Mouse (Mus musculus) cerebellum, adult 9-11 months (tissue): ENCODE results near the gene Nsmce1.
A peak's percentile ranks its signal among the peaks of the same experiment; 100 is the strongest.

ENCODE experiments used
- DNase-seq: peaks from one replicate; pipeline ENCODE4 v3.0.0; 2022

Gene Nsmce1

GRCm38 (mm10) chr7:125488706-125489105, 2.7 kb downstream of the Nsmce1 start:
- no peak for DNase-seq

GRCm38 (mm10) chr7:125487126-125487525, 4.3 kb downstream of the Nsmce1 start:
- DNase-seq, result no peak

- DNase-seq, result no peak
Observed at GRCm38 (mm10) chr7:125486121-125486630, 5.2 kb downstream of the Nsmce1 start.

GRCm38 (mm10) chr7:125484791-125485190, 6.6 kb downstream of the Nsmce1 start:
- DNase-seq, result no peak

- no peak for DNase-seq
Observed at GRCm38 (mm10) chr7:125482886-125483285, 8.5 kb downstream of the Nsmce1 start.

- no peak for DNase-seq
Observed at GRCm38 (mm10) chr7:125482339-125482738, 9.1 kb downstream of the Nsmce1 start.

- no peak for DNase-seq
Observed at GRCm38 (mm10) chr7:125480518-125480917, 10.9 kb downstream of the Nsmce1 start.

GRCm38 (mm10) chr7:125478391-125478984, 12.9 kb downstream of the Nsmce1 start:
- no peak for DNase-seq

- DNase-seq, result no peak
Observed at GRCm38 (mm10) chr7:125475601-125476251, 15.7 kb downstream of the Nsmce1 start.

- DNase-seq, result no peak
Observed at GRCm38 (mm10) chr7:125474535-125474934, 16.9 kb downstream of the Nsmce1 start.

GRCm38 (mm10) chr7:125471991-125472741, 19.2 kb downstream of the Nsmce1 start:
- DNase-seq, result peak; percentile 74

GRCm38 (mm10) chr7:125470901-125471300, 20.5 kb downstream of the Nsmce1 start:
- no peak for DNase-seq

GRCm38 (mm10) chr7:125469937-125470336, 21.5 kb downstream of the Nsmce1 start:
- DNase-seq, result peak; percentile 49

GRCm38 (mm10) chr7:125462200-125462599, 29.2 kb downstream of the Nsmce1 start:
- no peak for DNase-seq

- no peak for DNase-seq
Observed at GRCm38 (mm10) chr7:125453671-125454070, 37.7 kb downstream of the Nsmce1 start.

GRCm38 (mm10) chr7:125451078-125451477, 40.3 kb downstream of the Nsmce1 start:
- no peak for DNase-seq

- no peak for DNase-seq
Observed at GRCm38 (mm10) chr7:125450678-125451077, 40.7 kb downstream of the Nsmce1 start.

- peak; percentile 94 for DNase-seq
Observed at GRCm38 (mm10) chr7:125444464-125445401, 46.7 kb downstream of the Nsmce1 start, which contains the start of gene Kdm8. TSS of gene Kdm8 (plus strand) at chr7:125444676.

GRCm38 (mm10) chr7:125444076-125444463, 47.3 kb downstream of the Nsmce1 start:
- DNase-seq, result peak; percentile 39

- no peak for DNase-seq
Observed at GRCm38 (mm10) chr7:125442323-125442722, 49.1 kb downstream of the Nsmce1 start.

- no peak for DNase-seq
Observed at GRCm38 (mm10) chr7:125434666-125435290, 56.6 kb downstream of the Nsmce1 start.

- no peak for DNase-seq
Observed at GRCm38 (mm10) chr7:125433874-125434273, 57.5 kb downstream of the Nsmce1 start.
